Mouse (Mus musculus) intestine, embryonic 16.5 days (tissue): ENCODE measurements around the gene Plb1. TPM values are rescaled to one million over a fixed set of nuclear protein-coding genes. Genes with fewer than 3 reads are reported as not detected.

Experiments
- ATAC-seq: fragments of 200-750 bp; cut with Nextera tagmentation; 2 replicates; pipeline ENCODE4 v1.8.0; 2017; ENCODE audit warnings: moderate TSS enrichment, moderate library complexity
- H3K27ac ChIP-seq: fragments of 300-500 bp; sonication (generic); 2 replicates; pipeline ENCODE4 v1.5.1; 2014; ENCODE audit warnings: mild to moderate bottlenecking, low read length
- H3K27me3 ChIP-seq: fragments of 300-500 bp; sonication (generic); replicated peaks from 2 replicates; pipeline ENCODE4 v1.6.1; 2014; ENCODE audit warnings: low read length, control low read depth, mixed read lengths; ENCODE audit not compliant: control insufficient read depth, insufficient read depth
- H3K36me3 ChIP-seq: fragments of 300-500 bp; sonication (generic); 2 replicates; pipeline ENCODE4 v1.6.1; 2014; ENCODE audit warnings: low read length, control low read depth; ENCODE audit not compliant: control insufficient read depth, insufficient read depth
- H3K4me1 ChIP-seq: fragments of 300-500 bp; sonication (generic); 2 replicates; pipeline ENCODE4 v1.6.1; 2014; ENCODE audit warnings: low read length, control low read depth, mixed read lengths; ENCODE audit not compliant: control insufficient read depth, insufficient read depth
- H3K4me2 ChIP-seq: fragments of 300-500 bp; sonication (generic); 2 replicates; pipeline ENCODE4 v1.6.1; 2014; ENCODE audit warnings: low read depth, low read length, control low read depth
- H3K4me3 ChIP-seq: fragments of 300-500 bp; sonication (generic); 2 replicates; pipeline ENCODE4 v1.5.1; 2014; ENCODE audit warnings: mild to moderate bottlenecking, low read length
- H3K9ac ChIP-seq: fragments of 300-500 bp; sonication (generic); 2 replicates; pipeline ENCODE4 v1.6.1; 2014; ENCODE audit warnings: low read depth, low read length
- H3K9me3 ChIP-seq: fragments of 300-500 bp; sonication (generic); 2 replicates; pipeline ENCODE4 v1.6.1; 2016; ENCODE audit warnings: low read length, control low read depth; ENCODE audit not compliant: control insufficient read depth
- WGBS: fragments of 180-500 bp; shearing (Covaris S2); extraction: QIAGEN DNeasy Blood & Tissue Kit; methylation state at CpG from one replicate; pipeline ENCODE4 v1.1.7; 2014; 5-methylcytosine and 5-hydroxymethylcytosine counted together
- polyA plus RNA-seq: library from polyadenylated mRNA; unstranded; fragments of >200 nt; fragmentation: Nextera tagmentation; extraction: Ambion mirVana; gene quantifications from 2 replicates; pipeline ENCODE4 v1.2.1, GENCODE M21; 2015

The Plb1 gene
- polyA plus RNA-seq, 1 experiment from 2014 or later: 1.3 TPM

GRCm38 (mm10) chr5:32282345-32282744, 49.8 kb downstream of the Plb1 start:
- no peak for ATAC-seq
- H3K36me3 ChIP-seq: no peaks in the 10 kb centered on the region
- H3K4me1 ChIP-seq: no peaks in the 10 kb centered on the region
- WGBS: 51% methylated on average over 4 of the region's 4 CpGs
- no peak overlapping the region for H3K9ac ChIP-seq
- no peak overlapping the region for H3K4me2 ChIP-seq
- no peak overlapping the region for H3K4me3 ChIP-seq
- H3K27me3 ChIP-seq: no peaks in the 10 kb centered on the region
- H3K9me3 ChIP-seq: no peaks in the 10 kb centered on the region
- no peak overlapping the region for H3K27ac ChIP-seq

- no peak overlapping the region for H3K4me2 ChIP-seq
- H3K9ac ChIP-seq: no peak overlapping the region
- ATAC-seq: no peak
- no peaks in the 10 kb centered on the region for H3K4me1 ChIP-seq
- H3K9me3 ChIP-seq: no peaks in the 10 kb centered on the region
- H3K27ac ChIP-seq: no peak overlapping the region
- H3K27me3 ChIP-seq: no peaks in the 10 kb centered on the region
- WGBS: 88% methylated on average over 2 of the region's 2 CpGs
- H3K36me3 ChIP-seq: no peaks in the 10 kb centered on the region
- no peak overlapping the region for H3K4me3 ChIP-seq
These were observed 50.9 kb downstream of the Plb1 start for GRCm38 (mm10) chr5:32283457-32283856.

GRCm38 (mm10) chr5:32286315-32286714, 53.8 kb downstream of the Plb1 start:
- no peaks in the 10 kb centered on the region for H3K9me3 ChIP-seq
- no peaks in the 10 kb centered on the region for H3K4me1 ChIP-seq
- H3K4me2 ChIP-seq: no peak overlapping the region
- 79% methylated on average over 4 of the region's 4 CpGs for whole genome bisulfite sequencing
- H3K27ac ChIP-seq: no peak overlapping the region
- ATAC-seq: no peak
- no peak overlapping the region for H3K9ac ChIP-seq
- H3K27me3 ChIP-seq: no peaks in the 10 kb centered on the region
- H3K36me3 ChIP-seq: no peaks in the 10 kb centered on the region
- H3K4me3 ChIP-seq: no peak overlapping the region

GRCm38 (mm10) chr5:32288021-32288420, 55.5 kb downstream of the Plb1 start:
- no peaks in the 10 kb centered on the region for H3K36me3 ChIP-seq
- no peak for ATAC-seq
- H3K4me2 ChIP-seq: no peak overlapping the region
- H3K27me3 ChIP-seq: no peaks in the 10 kb centered on the region
- no peak overlapping the region for H3K9ac ChIP-seq
- H3K4me3 ChIP-seq: no peak overlapping the region
- H3K4me1 ChIP-seq: no peaks in the 10 kb centered on the region
- H3K27ac ChIP-seq: no peak overlapping the region
- H3K9me3 ChIP-seq: no peaks in the 10 kb centered on the region

GRCm38 (mm10) chr5:32291316-32291715, 58.8 kb downstream of the Plb1 start:
- no peak for ATAC-seq
- Histone ChIP-seq H3K27ac (no peak overlapping the region), H3K9ac (no peak overlapping the region), H3K4me3 (no peak overlapping the region), H3K9me3 (no peaks in the 10 kb centered on the region), H3K4me2 (no peak overlapping the region), H3K36me3 (no peaks in the 10 kb centered on the region), H3K4me1 (no peaks in the 10 kb centered on the region), H3K27me3 (no peaks in the 10 kb centered on the region)
- 72% methylated on average over 2 of the region's 2 CpGs for WGBS

GRCm38 (mm10) chr5:32302991-32303921, 70.7 kb downstream of the Plb1 start:
- H3K9ac ChIP-seq: peak overlapping the region; percentile 12
- H3K4me2 ChIP-seq: peak overlapping the region; percentile 51
- WGBS: 12% methylated on average over 23 of the region's 23 CpGs

GRCm38 (mm10) chr5:32307106-32307505, 74.6 kb downstream of the Plb1 start:
- Histone ChIP-seq H3K4me1 (0 out of 2 replicates have a peak, but pooled peaks cover 3% of the 10 kb centered on the region), H3K4me2 (no peak overlapping the region), H3K4me3 (no peak overlapping the region), H3K27me3 (no peaks in the 10 kb centered on the region), H3K27ac (no peak overlapping the region), H3K36me3 (no peaks in the 10 kb centered on the region), H3K9ac (no peak overlapping the region), H3K9me3 (no peaks in the 10 kb centered on the region)
- WGBS: 66% methylated on average over 2 of the region's 2 CpGs
- ATAC-seq: no peak

More at GRCm38 (mm10) chr5:32302991-32303921, 70.7 kb downstream of the Plb1 start:
- no peaks in the 10 kb centered on the region for H3K36me3 ChIP-seq
- no peaks in the 10 kb centered on the region for H3K9me3 ChIP-seq
- peak overlapping the region; percentile 28 for H3K4me3 ChIP-seq
- ATAC-seq: peak; percentile 84
- no peak overlapping the region for H3K27ac ChIP-seq
- H3K4me1 ChIP-seq: 0 out of 2 replicates have a peak, but pooled peaks cover 3% of the 10 kb centered on the region
- H3K27me3 ChIP-seq: no peaks in the 10 kb centered on the region

- H3K9ac ChIP-seq: no peak overlapping the region
- no peaks in the 10 kb centered on the region for H3K36me3 ChIP-seq
- no peak overlapping the region for H3K27ac ChIP-seq
- no peaks in the 10 kb centered on the region for H3K9me3 ChIP-seq
- ATAC-seq: no peak
- H3K27me3 ChIP-seq: no peaks in the 10 kb centered on the region
- 89% methylated on average over 4 of the region's 4 CpGs for WGBS
- H3K4me2 ChIP-seq: no peak overlapping the region
- no peaks in the 10 kb centered on the region for H3K4me1 ChIP-seq
- H3K4me3 ChIP-seq: no peak overlapping the region
These were observed 76.1 kb downstream of the Plb1 start for GRCm38 (mm10) chr5:32308647-32309046.

GRCm38 (mm10) chr5:32309714-32310113, 77.2 kb downstream of the Plb1 start:
- no peak for ATAC-seq
- Histone ChIP-seq H3K36me3 (no peaks in the 10 kb centered on the region), H3K4me3 (no peak overlapping the region), H3K9ac (no peak overlapping the region), H3K27me3 (no peaks in the 10 kb centered on the region), H3K4me1 (no peaks in the 10 kb centered on the region; the same call in 1 of the 2 replicates), H3K9me3 (no peaks in the 10 kb centered on the region), H3K27ac (no peak overlapping the region), H3K4me2 (no peak overlapping the region)
- 74% methylated on average over 1 of the region's 1 CpGs for WGBS
